8 mouse cellular contexts compared by ENCODE assay signal in the genomic region with DNA sequence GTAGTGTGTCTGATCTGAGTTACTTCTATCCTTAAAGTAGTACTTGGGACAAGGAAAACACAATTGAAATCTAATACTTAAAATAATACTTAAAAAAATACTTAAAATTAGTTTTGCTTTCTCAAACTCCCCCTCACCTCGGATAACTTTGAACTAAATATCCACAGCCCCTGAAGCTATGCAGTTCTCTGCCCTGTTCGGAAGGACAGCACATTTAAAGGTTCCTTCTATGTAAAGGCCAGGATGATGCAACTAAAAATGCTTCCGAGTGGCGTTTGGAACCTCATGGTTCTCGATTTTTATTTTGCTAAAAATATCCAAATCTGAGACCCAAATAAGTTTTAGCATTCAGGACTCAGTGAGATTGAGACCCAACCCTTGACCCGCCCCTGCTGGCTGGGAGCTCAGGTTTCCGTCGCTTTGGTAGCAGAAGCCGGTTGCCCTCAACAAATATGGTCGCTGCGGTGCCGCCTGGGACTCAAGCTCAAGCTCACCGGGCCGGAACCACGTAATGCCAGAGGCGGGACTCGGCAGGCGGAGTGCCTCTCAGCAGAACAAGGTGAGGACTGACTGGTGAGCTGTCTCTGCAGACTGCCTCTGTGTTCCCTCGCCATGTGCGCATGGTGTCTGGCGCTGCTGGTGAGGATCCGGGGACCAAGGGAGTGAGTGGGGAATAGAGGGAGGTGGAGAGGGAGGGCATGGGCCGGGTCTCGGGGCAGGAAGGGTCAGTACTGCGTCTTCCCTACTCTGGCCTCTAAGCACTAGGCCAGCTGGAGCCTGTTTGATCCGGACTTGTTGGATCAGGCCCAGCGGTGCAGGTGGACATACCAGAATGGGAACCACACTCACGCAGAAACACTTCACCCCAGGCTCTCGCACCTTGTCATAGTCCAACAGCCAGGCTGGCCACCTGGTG. TPM values are rescaled to one million over a fixed set of nuclear protein-coding genes. Genes with fewer than 3 reads are reported as not detected.
A peak's percentile ranks its signal among the peaks of the same experiment; 100 is the strongest.
DNase-seq lines count a peak whose midpoint lies in the region; ATAC-seq and TF ChIP-seq lines count a peak whose summit lies in the region.

Gene AW209491, plus strand, starts transcription at position 429 of the 916 bp plus-strand sequence.

- DNase-seq in Patski (ENCODE audit: low read depth, low spot score) = peak; percentile 65
- peak; percentile 96 to 97 for DNase-seq in cerebellum, postnatal 14 days
- DNase-seq in frontal cortex, postnatal 14 days (ENCODE audit: low spot score in 2 of 2) = peak; percentile 91
- peak; percentile 87 to 92 for DNase-seq in layer of hippocampus, postnatal 25 days (ENCODE audit: extremely low spot score in 1 of 2, low spot score in 1 of 2)
- DNase-seq in lung, postnatal 25 days (ENCODE audit: low spot score) = peak; percentile 97
- DNase-seq in retina, embryonic 14.5 days (ENCODE audit: low spot score) = peak; percentile 93
- DNase-seq in thymus, postnatal 4 days = peak; percentile 95

- H3K9me3 ChIP-seq in hindbrain, embryonic 13.5 days = no peaks in the 10 kb centered on the region

- H3K27me3 ChIP-seq in Patski = no peaks in the 10 kb centered on the region
- H3K27me3 ChIP-seq in hindbrain, embryonic 13.5 days = no peaks in the 10 kb centered on the region

- H3K4me2 ChIP-seq in hindbrain, embryonic 13.5 days = peak within 1 kb of the TSS; percentile 75

- no peak for TF ChIP-seq CTCF in Patski (IDR thresholded peaks at IDR 0.05)

- CTCF ChIA-PET in Patski (lab: Charles Lee) = interaction anchor here (0.9 to 3.9 kb wide), 3 partner anchors 11 to 19 kb away, joined by 4 to 35 read pairs (median 4); partner anchors contain the start of genes Mrpl32 and Psma2

- peak within 1 kb of the TSS; percentile 63 for H3K4me3 ChIP-seq in hindbrain, embryonic 13.5 days

- H3K27ac ChIP-seq in hindbrain, embryonic 13.5 days = peak within 1 kb of the TSS; percentile 76

- H3K9ac ChIP-seq in hindbrain, embryonic 13.5 days = peak within 1 kb of the TSS; percentile 87

- peak; percentile 96 for ATAC-seq in Patski
- ATAC-seq in hindbrain, embryonic 13.5 days (ENCODE audit: low FRiP score) = peak; percentile 97

- peaks cover 31% of the 10 kb centered on the region for H3K36me3 ChIP-seq in hindbrain, embryonic 13.5 days

- in situ Hi-C loops in Patski (cut with MboI; ENCODE audit: low pct_unique_long_range_greater_than_20kb) = no loop called here

- POLR2A ChIA-PET in Patski (lab: Charles Lee) = interaction anchor here (0.6 to 1.0 kb wide), 3 partner anchors 17 to 1152 kb away, joined by 3 read pairs; no protein-coding TSS in a partner anchor

- 2% methylated on average over 29 of the region's 29 CpGs for WGBS in hindbrain, embryonic 13.5 days

- peaks cover 23% of the 10 kb centered on the region for H3K4me1 ChIP-seq in hindbrain, embryonic 13.5 days (replicated peaks)

RNA-seq across cellular contexts. Expression of gene AW209491, which starts in this region (rescaled TPM):
- polyA plus RNA-seq in Patski (2021) = 19.7 TPM
- 42.2 and 44.9 TPM in 2 replicates for polyA plus RNA-seq in hindbrain, embryonic 13.5 days (2015; fragmentation: Nextera tagmentation; extraction: Ambion mirVana)
- 10 to 100 TPM; 22.2 to 22.3 TPM for total RNA-seq in layer of hippocampus, postnatal 25 days (2021)

Comparison
In these comparisons a context has a peak if more than half of its experiments do, and no peak if none do; other contexts are left out.
1. Peak in every context shown above with its lines: DNase-seq, ATAC-seq, H3K4me3 ChIP-seq and H3K27ac ChIP-seq.